Mouse (Mus musculus) CH12.LX (cell line): ENCODE results near the gene A830031A19Rik.

Experiments
- CTCF ChIP-seq, 2 experiments: IDR thresholded peaks in 1 of 2; conservative IDR thresholded peaks in 1 of 2; 2 replicates each; pipeline ENCODE4 v1.5.1; 2011 to 2012; ENCODE audit warnings: low read depth in 2 of 2, low read length in 2 of 2, improper control_type of control experiment in 1 of 2, inconsistent platforms in 1 of 2, mild to moderate bottlenecking in 1 of 2, moderate library complexity in 1 of 2
- EP300 ChIP-seq: IDR thresholded peaks from 2 replicates; pipeline ENCODE4 v1.6.1; 2011; ENCODE audit warnings: low read length, improper control_type of control experiment

- TF ChIP-seq CTCF (conservative IDR thresholded peaks at IDR 0.05 in 1 of 2, IDR thresholded peaks at IDR 0.05 in 1 of 2; ENCODE audit: low read depth in 2 of 2, low read length in 2 of 2) = no peak
- TF ChIP-seq EP300 = no peak
Measured at GRCm38 (mm10) chr11:24108974-24109373, 34.1 kb upstream of the A830031A19Rik start.
